Mouse (Mus musculus): ENCODE measurements at regions not wholly inside any gene's neighbourhood (a gene's known extent, or its start where the extent isn't known, plus 50 kb on each side); places are given as distances from the start of the nearest gene placed in this dataset.
A peak's percentile ranks its signal among the peaks of the same experiment; 100 is the strongest.

GRCm38 (mm10) chr5:118424764-118425568 lies 135.5 kb upstream of the Med13l start:
- DNase-seq = peak; percentile 43

GRCm38 (mm10) chr5:118426673-118427072 lies 133.8 kb upstream of the Med13l start:
- no peak for DNase-seq

- DNase-seq = no peak
These were observed 132.0 kb upstream of the Med13l start for GRCm38 (mm10) chr5:118428323-118429095.

- no peak for DNase-seq
These were observed 126.9 kb upstream of the Med13l start for GRCm38 (mm10) chr5:118433599-118433998.

DNA sequence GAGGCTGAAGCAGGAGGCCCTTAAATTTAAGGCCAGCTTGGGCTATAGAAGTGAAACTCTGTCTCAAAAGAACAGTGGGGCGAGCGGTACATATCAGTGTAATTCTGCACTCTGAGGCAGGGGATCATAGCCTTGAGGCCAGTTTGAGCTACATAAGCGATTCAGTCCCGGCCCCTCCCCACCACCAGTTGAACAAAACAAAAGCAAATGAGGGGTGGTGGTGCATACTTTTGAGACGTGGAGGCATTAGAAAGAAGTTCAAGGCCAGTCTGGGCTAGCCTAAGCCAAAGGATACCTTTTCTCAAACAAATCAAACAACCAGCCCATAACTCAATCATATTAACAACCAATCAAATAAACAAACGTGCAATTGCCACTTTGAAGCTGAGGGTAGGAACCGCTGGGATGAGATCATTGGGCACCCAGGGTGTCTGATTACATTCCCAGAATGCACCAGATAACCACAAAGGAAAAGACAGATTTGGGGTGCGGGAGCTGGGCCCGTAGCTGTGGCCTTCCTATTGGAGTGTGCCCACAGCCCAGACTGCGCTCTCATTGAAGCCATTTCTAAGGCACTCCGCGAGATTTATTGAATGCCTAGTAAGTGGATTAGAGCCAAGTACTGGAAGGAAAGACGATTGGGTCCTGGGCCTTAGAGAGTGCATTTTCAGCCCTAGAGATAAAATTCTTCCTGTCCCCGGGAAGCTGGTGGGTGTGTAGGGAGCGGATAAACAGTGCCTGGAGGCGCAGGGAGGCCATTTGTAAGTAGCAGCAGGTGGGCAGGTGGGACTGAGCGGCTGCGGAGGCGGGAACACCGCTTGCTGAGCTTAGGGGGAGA lies 125.5 kb upstream of the Med13l start:
- DNase-seq = no peak

GRCm38 (mm10) chr5:118435556-118435950 lies 124.9 kb upstream of the Med13l start:
- no peak for DNase-seq

- no peak for DNase-seq
These were observed 124.4 kb upstream of the Med13l start for GRCm38 (mm10) chr5:118436035-118436434.

DNA sequence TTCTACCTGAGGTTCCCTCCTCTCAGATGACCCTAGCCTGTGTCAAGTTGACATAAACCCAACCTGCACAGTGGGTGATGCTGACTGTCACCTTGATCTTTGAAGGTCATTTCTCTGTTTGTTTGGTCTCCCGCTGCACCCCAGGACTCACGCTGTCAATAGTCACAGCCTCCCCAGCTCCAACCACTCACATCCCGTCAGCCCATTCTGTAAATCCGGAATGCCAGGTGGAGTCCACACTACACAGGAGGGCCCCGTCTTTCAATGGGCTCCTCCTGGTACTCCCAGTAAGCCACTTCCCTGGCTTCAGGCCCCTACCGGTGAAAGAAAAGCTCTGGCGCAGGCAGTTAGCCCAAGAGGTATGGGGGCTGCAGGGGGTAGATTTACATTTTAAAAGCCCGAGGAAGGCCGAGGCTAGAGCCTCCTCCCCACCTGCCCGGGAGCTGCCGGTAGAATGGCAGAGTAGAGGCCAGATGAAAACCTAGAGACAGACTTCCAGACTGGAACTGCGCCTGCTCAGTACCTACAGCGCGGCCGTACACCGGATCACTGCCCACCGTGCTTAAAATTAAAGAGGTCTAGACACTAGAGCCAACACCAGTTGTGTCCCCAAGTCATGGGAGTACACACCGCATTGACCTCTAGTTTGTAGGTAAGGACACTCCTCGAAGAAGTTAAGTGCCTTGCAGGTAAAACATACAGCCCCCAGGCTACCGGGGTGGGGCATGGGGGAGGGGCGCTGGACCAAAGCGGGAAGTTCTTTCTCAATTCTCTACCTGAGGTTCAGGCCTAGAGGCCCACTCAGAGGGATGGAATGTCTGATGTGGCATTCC lies 123.8 kb upstream of the Med13l start:
- no peak for DNase-seq

- DNase-seq = no peak
These were observed 123.2 kb upstream of the Med13l start for GRCm38 (mm10) chr5:118437307-118437610.

- DNase-seq = no peak
These were observed 122.5 kb upstream of the Med13l start for GRCm38 (mm10) chr5:118438016-118438415.

DNA sequence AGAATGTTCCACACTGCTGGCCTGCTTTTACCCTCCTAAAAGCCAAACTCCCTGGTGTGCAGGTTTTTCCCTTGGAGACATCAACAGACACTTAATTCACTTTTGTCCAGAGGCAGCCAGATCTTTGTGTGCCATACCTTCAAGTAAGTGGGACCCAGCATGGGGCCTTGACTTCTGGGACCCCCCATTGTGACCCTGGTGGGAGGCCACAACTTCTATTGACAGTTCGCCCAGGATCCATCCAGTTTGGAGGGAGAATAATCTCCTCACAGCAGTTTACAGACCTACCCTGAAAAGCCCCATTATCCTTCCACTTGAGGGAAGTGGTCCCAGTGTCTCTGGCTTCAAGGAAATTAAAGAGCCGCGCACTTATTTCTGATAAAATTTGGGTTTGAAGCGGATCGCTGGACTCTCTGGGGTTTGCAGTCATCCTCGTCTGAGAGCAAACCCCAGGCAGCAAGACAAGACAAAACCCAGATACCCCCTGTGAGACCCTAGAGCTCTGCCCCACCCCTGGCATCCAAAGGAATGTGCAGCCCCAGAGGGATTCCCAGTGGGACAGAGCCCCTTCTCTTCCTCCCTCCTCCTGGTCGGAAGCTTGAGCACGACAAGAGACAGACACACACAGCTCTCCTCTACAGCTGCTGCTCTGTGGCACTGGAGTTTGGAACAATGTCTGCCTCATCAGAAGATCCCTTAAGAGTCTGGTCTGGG lies 115.8 kb upstream of the Med13l start:
- DNase-seq = no peak

GRCm38 (mm10) chr5:118445252-118445987 lies 115.1 kb upstream of the Med13l start:
- DNase-seq = no peak

DNA sequence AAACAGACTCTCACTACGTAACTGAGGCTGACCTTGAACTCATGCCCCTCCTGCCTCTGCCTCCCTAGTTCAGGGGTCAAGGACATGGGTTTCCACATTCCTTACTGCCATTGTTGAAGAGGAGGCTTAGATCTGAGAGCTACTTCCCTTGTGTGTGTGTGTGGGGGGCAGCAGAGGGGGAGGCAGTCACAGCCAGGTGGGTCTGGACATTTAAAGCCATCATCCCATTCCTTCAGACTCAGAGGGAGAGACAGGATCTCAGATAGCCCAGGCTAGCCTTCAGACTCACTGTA lies 114.5 kb upstream of the Med13l start:
- DNase-seq = no peak

GRCm38 (mm10) chr5:118446878-118447277 lies 113.6 kb upstream of the Med13l start:
- no peak for DNase-seq

DNA sequence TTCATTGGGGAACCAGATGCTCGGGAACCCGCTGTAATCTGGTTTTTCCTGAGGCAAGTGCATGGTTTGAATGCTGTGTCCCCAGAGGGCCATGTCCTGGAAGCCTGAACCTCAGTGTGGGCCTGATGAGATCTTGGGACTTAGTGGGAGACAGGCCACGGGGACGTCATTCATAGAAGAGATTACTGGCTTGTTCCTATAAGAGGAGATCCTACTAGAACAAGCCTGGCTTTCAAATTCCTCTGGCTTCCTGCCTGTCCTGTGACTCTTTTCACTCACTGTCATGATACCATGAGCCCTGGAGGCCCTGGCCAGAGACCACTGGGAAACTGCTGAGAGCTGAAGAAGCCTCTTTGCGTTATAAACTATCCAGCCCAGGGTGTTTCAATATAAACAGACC lies 113.1 kb upstream of the Med13l start:
- DNase-seq = no peak

GRCm38 (mm10) chr5:118448884-118449515 lies 111.5 kb upstream of the Med13l start:
- no peak for DNase-seq

- no peak for DNase-seq
These were observed 110.6 kb upstream of the Med13l start for GRCm38 (mm10) chr5:118449893-118450292.

GRCm38 (mm10) chr5:118452052-118452451 lies 108.4 kb upstream of the Med13l start:
- no peak for DNase-seq

- no peak for DNase-seq
These were observed 106.4 kb upstream of the Med13l start for GRCm38 (mm10) chr5:118454096-118454495.

All from adrenal gland, adult 2 months (tissue).